Mouse (Mus musculus) C2C12 (cell line): ENCODE results near the gene Cd2bp2.

Experiments used
- CTCF ChIP-seq: IDR thresholded peaks from one replicate; pipeline ENCODE4 v1.5.1; 2011; ENCODE audit not compliant: control insufficient read depth, insufficient read depth, insufficient read length
- USF1 ChIP-seq: IDR thresholded peaks from one replicate; pipeline ENCODE4 v1.6.1; 2011; ENCODE audit warnings: low read depth, mild to moderate bottlenecking, control low read depth, moderate library complexity

DNA sequence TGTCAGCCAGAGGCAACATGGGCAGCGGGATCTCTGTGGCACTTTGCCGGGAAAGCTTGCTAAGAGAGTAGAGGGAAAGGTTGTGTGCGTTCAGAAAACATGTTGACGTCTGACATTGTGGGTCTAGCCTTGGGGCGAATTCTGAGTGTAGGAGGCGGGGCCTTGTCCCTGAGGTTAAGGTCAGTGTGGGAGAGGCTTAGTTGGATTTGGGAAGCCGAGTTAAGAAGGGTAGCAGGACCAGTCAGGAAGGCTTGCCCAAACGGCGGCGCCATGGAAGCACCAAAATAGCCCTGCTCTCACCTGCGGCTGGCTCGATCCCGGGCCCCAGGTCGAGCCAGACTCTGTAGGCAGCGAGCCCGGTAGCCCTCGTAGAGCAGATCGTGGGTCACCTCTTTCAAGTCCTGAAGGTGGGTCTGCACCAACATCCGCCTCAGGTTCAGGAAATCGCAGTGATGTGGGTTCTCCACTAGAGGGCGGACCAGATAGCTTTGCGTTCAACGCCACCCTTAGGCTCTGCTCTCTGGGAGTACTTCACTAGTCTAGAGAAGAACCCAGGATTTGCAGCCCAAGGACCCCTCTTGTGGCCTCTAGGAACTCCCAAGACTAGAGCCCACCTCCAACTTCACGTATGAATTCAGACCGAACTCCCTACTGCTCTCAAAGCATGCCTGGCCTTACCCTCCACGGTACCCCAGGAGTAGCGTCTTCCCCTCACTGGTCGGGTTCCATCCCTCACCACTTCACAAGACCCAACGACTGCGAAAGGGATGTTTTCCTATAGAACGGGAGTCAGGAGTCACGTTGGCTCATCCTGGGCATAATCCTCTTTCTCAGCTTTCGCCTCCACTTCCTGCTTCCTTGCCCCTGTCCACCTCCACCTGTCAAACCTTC is 19.4 kb upstream of the Cd2bp2 start:
- TF ChIP-seq USF1 (no peak), CTCF (no peak)
